Mouse (Mus musculus) MEL (cell line): ENCODE results near the gene Maml2.

ENCODE experiments used
- CTCF ChIP-seq, 3 experiments: IDR thresholded peaks in 2 of 3; conservative IDR thresholded peaks in 1 of 3; 2 replicates each; pipeline ENCODE4 v1.5.1; 2011 to 2012; ENCODE audit warnings: low read length in 3 of 3, low read depth in 2 of 3, mild to moderate bottlenecking in 2 of 3, improper control_type of control experiment in 1 of 3, inconsistent platforms in 1 of 3, mixed read lengths in 1 of 3, moderate library complexity in 1 of 3; ENCODE audit not compliant: control insufficient read depth in 1 of 3, insufficient read depth in 1 of 3, poor library complexity in 1 of 3, severe bottlenecking in 1 of 3
- E2F4 ChIP-seq: IDR thresholded peaks from 2 replicates; pipeline ENCODE4 v1.6.1; 2011; ENCODE audit warnings: low read depth, low read length, improper control_type of control experiment, borderline replicate concordance
- ELF1 ChIP-seq: IDR thresholded peaks from 2 replicates; pipeline ENCODE4 v1.6.1; 2014; ENCODE audit warnings: low read depth, mild to moderate bottlenecking, inconsistent platforms, low read length, improper control_type of control experiment, moderate library complexity
- EP300 ChIP-seq, 2 experiments: IDR thresholded peaks; 2 replicates each; pipeline ENCODE4 v1.6.1; 2011; ENCODE audit warnings: improper control_type of control experiment in 2 of 2, low read length in 2 of 2, low read depth in 1 of 2, mild to moderate bottlenecking in 1 of 2
- GATA1 ChIP-seq: IDR thresholded peaks from 2 replicates; pipeline ENCODE4 v1.6.1; 2011; ENCODE audit warnings: low read depth, low read length, improper control_type of control experiment
- MAFK ChIP-seq: IDR thresholded peaks from 2 replicates; pipeline ENCODE4 v1.6.1; 2011; ENCODE audit warnings: low read depth, mild to moderate bottlenecking, low read length, improper control_type of control experiment, borderline replicate concordance
- MAX ChIP-seq: IDR thresholded peaks from 2 replicates; pipeline ENCODE4 v1.6.1; 2011; ENCODE audit warnings: low read length, improper control_type of control experiment
- POLR2A ChIP-seq, 2 experiments: IDR thresholded peaks; 2 replicates each; pipeline ENCODE4 v1.6.1; 2011 to 2012; ENCODE audit warnings: low read length in 2 of 2, mild to moderate bottlenecking in 2 of 2, control low read depth in 1 of 2, improper control_type of control experiment in 1 of 2, low read depth in 1 of 2, moderate library complexity in 1 of 2; ENCODE audit not compliant: control insufficient read depth in 1 of 2, insufficient read depth in 1 of 2, poor library complexity in 1 of 2
- RAD21 ChIP-seq: IDR thresholded peaks from 2 replicates; pipeline ENCODE4 v1.6.1; 2011; ENCODE audit warnings: mild to moderate bottlenecking, low read depth, low read length, improper control_type of control experiment
- TAL1 ChIP-seq: IDR thresholded peaks from 2 replicates; pipeline ENCODE4 v1.6.1; 2012; ENCODE audit warnings: mild to moderate bottlenecking, inconsistent platforms, low read length, moderate library complexity, mixed read lengths
- UBTF ChIP-seq: IDR thresholded peaks from 2 replicates; pipeline ENCODE4 v1.6.1; 2012; ENCODE audit warnings: low read depth, mild to moderate bottlenecking, inconsistent platforms, low read length, improper control_type of control experiment, moderate library complexity, borderline replicate concordance; ENCODE audit not compliant: insufficient read depth
- USF1 ChIP-seq: IDR thresholded peaks from 2 replicates; pipeline ENCODE4 v1.6.1; 2014; ENCODE audit warnings: low read depth, mild to moderate bottlenecking, inconsistent platforms, low read length, improper control_type of control experiment, moderate library complexity
- ZKSCAN1 ChIP-seq: IDR thresholded peaks from 2 replicates; pipeline ENCODE4 v1.6.1; 2012; ENCODE audit warnings: low read depth, mild to moderate bottlenecking, inconsistent platforms, low read length, improper control_type of control experiment, moderate library complexity
- ZNF384 ChIP-seq: IDR thresholded peaks from 2 replicates; pipeline ENCODE4 v1.6.1; 2012; ENCODE audit warnings: low read depth, mild to moderate bottlenecking, inconsistent platforms, low read length, improper control_type of control experiment

DNA sequence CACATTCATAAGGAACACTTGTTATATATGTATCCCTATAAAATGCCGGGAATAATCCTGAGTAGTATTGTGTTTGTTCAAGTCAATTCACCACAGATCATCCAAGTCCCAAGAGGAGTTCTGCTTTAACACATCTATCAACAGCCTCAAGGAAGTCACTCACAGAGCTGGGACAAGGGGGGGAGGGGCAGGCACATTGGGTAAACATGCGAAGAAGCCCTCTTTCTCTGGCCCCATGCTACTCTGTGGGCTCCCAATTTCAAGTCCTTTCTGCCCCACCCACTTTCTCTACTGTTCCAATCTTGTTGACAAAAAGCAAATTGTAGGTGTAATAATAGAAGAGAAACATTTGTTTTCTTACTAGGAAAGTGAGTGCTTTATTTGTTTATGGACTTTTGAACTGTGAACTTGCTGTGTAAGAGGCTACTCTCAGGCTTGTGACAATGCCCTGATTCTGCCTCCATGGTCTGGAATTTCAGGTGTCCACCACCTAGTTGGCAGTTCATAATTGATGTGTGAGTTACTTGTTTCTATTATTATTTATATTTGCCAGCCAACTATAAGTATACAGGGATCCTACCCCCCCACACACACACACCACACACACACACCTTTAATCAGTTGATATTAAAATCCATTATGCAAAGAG is 131.8 kb downstream of the Maml2 start:
- no peak for TF ChIP-seq RAD21
- no peak for TF ChIP-seq CTCF (IDR thresholded peaks at IDR 0.05 in 2 of 3, conservative IDR thresholded peaks at IDR 0.05 in 1 of 3; ENCODE audit: control insufficient read depth in 1 of 3, insufficient read depth in 1 of 3, low read depth in 2 of 3, low read length in 3 of 3, poor library complexity in 1 of 3, severe bottlenecking in 1 of 3)
- no peak for TF ChIP-seq POLR2A (IDR thresholded peaks at IDR 0.05; ENCODE audit: control insufficient read depth in 1 of 2, insufficient read depth in 1 of 2, low read depth in 1 of 2, low read length in 2 of 2, poor library complexity in 1 of 2)
- no peak for TF ChIP-seq ZKSCAN1
- TF ChIP-seq GATA1: no peak
- TF ChIP-seq USF1: no peak
- TF ChIP-seq TAL1: no peak
- no peak for TF ChIP-seq E2F4
- no peak for TF ChIP-seq MAX
- no peak for TF ChIP-seq UBTF
- TF ChIP-seq MAFK: no peak
- TF ChIP-seq ELF1: no peak
- no peak for TF ChIP-seq ZNF384
- no peak for TF ChIP-seq EP300 (IDR thresholded peaks at IDR 0.05; ENCODE audit: low read depth in 1 of 2, low read length in 2 of 2)
